In the genomic region with DNA sequence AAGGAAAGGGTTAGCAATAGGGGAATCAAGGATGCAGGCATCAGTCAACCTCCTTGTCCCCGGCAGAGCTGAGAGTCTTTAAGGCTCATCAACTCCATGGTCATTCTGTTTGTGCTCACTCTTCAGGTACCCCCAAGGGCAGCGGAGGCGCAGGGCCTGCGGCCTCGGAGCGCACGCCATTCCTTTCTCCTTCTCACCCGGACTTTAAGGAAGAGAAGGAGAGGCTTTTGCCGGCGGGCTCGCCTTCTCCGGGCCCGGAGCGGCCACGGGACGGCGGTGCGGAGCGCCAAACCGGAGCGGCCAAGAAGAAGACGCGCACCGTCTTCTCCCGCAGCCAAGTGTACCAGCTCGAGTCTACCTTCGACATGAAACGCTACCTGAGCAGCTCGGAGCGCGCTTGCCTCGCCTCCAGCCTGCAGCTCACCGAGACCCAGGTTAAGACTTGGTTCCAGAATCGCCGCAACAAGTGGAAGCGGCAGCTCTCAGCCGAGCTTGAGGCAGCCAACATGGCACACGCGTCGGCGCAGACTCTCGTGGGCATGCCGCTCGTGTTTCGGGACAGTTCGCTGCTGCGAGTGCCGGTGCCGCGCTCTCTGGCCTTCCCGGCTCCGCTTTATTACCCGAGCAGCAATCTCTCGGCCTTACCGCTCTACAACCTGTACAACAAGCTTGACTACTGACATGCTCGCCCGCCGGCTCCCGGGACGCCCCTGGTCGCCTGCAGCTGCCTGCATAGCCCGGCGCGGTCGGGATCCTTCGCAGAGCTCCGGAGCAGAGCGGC, we compare ENCODE assay signal across 9 mouse cellular contexts. TPM values are rescaled to one million over a fixed set of nuclear protein-coding genes. Genes with fewer than 3 reads are reported as not detected.
DNase-seq lines count a peak whose midpoint lies in the region; ATAC-seq lines count a peak whose summit lies in the region.
"Had no signal": no experiment of that assay in that cellular context is flagged by ENCODE, and none has a peak within 500 bp of the region (broad histone marks: within the 10 kb centered on the region; RNA-seq: fewer than 3 reads in every experiment).

No protein-coding gene starts in this region.

- under 1% methylated on average over 68 of the region's 68 CpGs for WGBS in kidney, embryonic 14.5 days
- WGBS in forebrain, embryonic 13.5 days: under 1% methylated on average over 68 of the region's 68 CpGs
- WGBS in limb, embryonic 10.5 days: under 1% methylated on average over 68 of the region's 68 CpGs
- under 1% methylated on average over 68 of the region's 68 CpGs for WGBS in neural tube, embryonic 12.5 days

- no peaks in the 10 kb centered on the region for H3K9me3 ChIP-seq in kidney, embryonic 14.5 days (ENCODE audit: control insufficient read depth, low read length)
- no peaks in the 10 kb centered on the region for H3K9me3 ChIP-seq in forebrain, embryonic 13.5 days (replicated peaks)
- no peaks in the 10 kb centered on the region for H3K9me3 ChIP-seq in limb, embryonic 10.5 days (replicated peaks)
- H3K9me3 ChIP-seq in neural tube, embryonic 12.5 days: no peaks in the 10 kb centered on the region

- 0 out of 2 replicates have a peak overlapping the region, but pooled peaks have one; percentile 7 for H3K9ac ChIP-seq in kidney, embryonic 14.5 days (ENCODE audit: low read depth, low read length)
- H3K9ac ChIP-seq in forebrain, embryonic 13.5 days: no peak overlapping the region
- no peak overlapping the region for H3K9ac ChIP-seq in neural tube, embryonic 12.5 days

- peak overlapping the region; percentile 19 for H3K4me2 ChIP-seq in kidney, embryonic 14.5 days (replicated peaks; ENCODE audit: low read depth, low read length)
- H3K4me2 ChIP-seq in forebrain, embryonic 13.5 days: peak overlapping the region; percentile 8; the same call in 1 of the 2 replicates
- H3K4me2 ChIP-seq in neural tube, embryonic 12.5 days (replicated peaks): peak overlapping the region; percentile 65

- ATAC-seq in kidney, embryonic 14.5 days (ENCODE audit: low FRiP score, low TSS enrichment): no peak
- no peak for ATAC-seq in forebrain, embryonic 13.5 days
- ATAC-seq in neural tube, embryonic 12.5 days (ENCODE audit: low FRiP score, low read depth): no peak

- DNase-seq in kidney, adult 11 months: no peak
- DNase-seq in R1 (ENCODE audit: low read depth, low spot score): peak; percentile 64
- peak; percentile 79 for DNase-seq in limb, embryonic 10.5 days (ENCODE audit: low spot score)
- DNase-seq in frontal cortex, postnatal 25 days (ENCODE audit: low spot score in 2 of 2): no peak
- DNase-seq in gastrocnemius, postnatal 25 days: no peak

- H3K4me1 ChIP-seq in kidney, embryonic 14.5 days (ENCODE audit: control insufficient read depth, insufficient read depth, low read length): peaks cover 14% of the 10 kb centered on the region; the same call in 1 of the 2 replicates
- peaks cover 29% of the 10 kb centered on the region for H3K4me1 ChIP-seq in forebrain, embryonic 13.5 days
- peaks cover 44% of the 10 kb centered on the region for H3K4me1 ChIP-seq in limb, embryonic 10.5 days
- peaks cover 32% of the 10 kb centered on the region for H3K4me1 ChIP-seq in neural tube, embryonic 12.5 days

- peaks cover 88% of the 10 kb centered on the region for H3K27me3 ChIP-seq in kidney, embryonic 14.5 days (ENCODE audit: control insufficient read depth, insufficient read depth, low read length)
- peaks cover 92% of the 10 kb centered on the region for H3K27me3 ChIP-seq in forebrain, embryonic 13.5 days
- peaks cover 91% of the 10 kb centered on the region for H3K27me3 ChIP-seq in limb, embryonic 10.5 days (ENCODE audit: low read depth, poor library complexity, severe bottlenecking)
- peaks cover 86% of the 10 kb centered on the region for H3K27me3 ChIP-seq in neural tube, embryonic 12.5 days (replicated peaks)

- H3K27ac ChIP-seq in kidney, embryonic 14.5 days (ENCODE audit: low read depth, low read length): no peak overlapping the region
- no peak overlapping the region for H3K27ac ChIP-seq in forebrain, embryonic 13.5 days
- H3K27ac ChIP-seq in limb, embryonic 10.5 days: no peak overlapping the region
- H3K27ac ChIP-seq in neural tube, embryonic 12.5 days: no peak overlapping the region

- H3K4me3 ChIP-seq in kidney, embryonic 14.5 days (ENCODE audit: low read length): peak overlapping the region; percentile 16; the same call in 1 of the 2 replicates
- H3K4me3 ChIP-seq in forebrain, embryonic 13.5 days: peak overlapping the region; percentile 9
- peak overlapping the region; percentile 36 for H3K4me3 ChIP-seq in limb, embryonic 10.5 days
- H3K4me3 ChIP-seq in neural tube, embryonic 12.5 days: peak overlapping the region; percentile 35

- no peaks in the 10 kb centered on the region for H3K36me3 ChIP-seq in kidney, embryonic 14.5 days (ENCODE audit: control insufficient read depth, insufficient read depth, low read length)
- H3K36me3 ChIP-seq in forebrain, embryonic 13.5 days (ENCODE audit: poor library complexity, severe bottlenecking): no peaks in the 10 kb centered on the region
- H3K36me3 ChIP-seq in limb, embryonic 10.5 days: no peaks in the 10 kb centered on the region
- no peaks in the 10 kb centered on the region for H3K36me3 ChIP-seq in neural tube, embryonic 12.5 days

RNA-seq across cellular contexts. Expression of a gene that starts 4.5 kb away (rescaled TPM):
- 241 and 263 TPM in 2 replicates for polyA plus RNA-seq in kidney, embryonic 14.5 days (2014; fragmentation: Nextera tagmentation; extraction: Ambion mirVana)
- polyA plus RNA-seq in forebrain, embryonic 13.5 days (2015; fragmentation: Nextera tagmentation; extraction: Ambion mirVana): 240 and 247 TPM in 2 replicates
- 338 and 339 TPM in 2 replicates for polyA plus RNA-seq in limb, embryonic 10.5 days (2016; fragmentation: Nextera tagmentation; extraction: Ambion mirVana)
- 212 and 219 TPM in 2 replicates for polyA plus RNA-seq in neural tube, embryonic 12.5 days (2016; fragmentation: Nextera tagmentation; extraction: Ambion mirVana)
- 10 to 100 TPM; 28.9 to 32.8 TPM for total RNA-seq in gastrocnemius, postnatal 25 days (2021)

RNA-seq across cellular contexts. Expression of a gene that starts 6.9 kb away (rescaled TPM):
- polyA plus RNA-seq in kidney, embryonic 14.5 days (2014; fragmentation: Nextera tagmentation; extraction: Ambion mirVana): not detected in 2 replicates
- polyA plus RNA-seq in forebrain, embryonic 13.5 days (2015; fragmentation: Nextera tagmentation; extraction: Ambion mirVana): 0.44 and 0.99 TPM in 2 replicates
- polyA plus RNA-seq in limb, embryonic 10.5 days (2016; fragmentation: Nextera tagmentation; extraction: Ambion mirVana): not detected in 2 replicates
- polyA plus RNA-seq in neural tube, embryonic 12.5 days (2016; fragmentation: Nextera tagmentation; extraction: Ambion mirVana): 2.6 and 2.7 TPM in 2 replicates
- total RNA-seq in gastrocnemius, postnatal 25 days (2021): not detected
- total RNA-seq: left cerebral cortex, postnatal 36 days had no signal

RNA-seq across cellular contexts. Expression of a gene that starts 12.8 kb away (rescaled TPM):
- polyA plus RNA-seq in kidney, embryonic 14.5 days (2014; fragmentation: Nextera tagmentation; extraction: Ambion mirVana): not detected in 2 replicates
- polyA plus RNA-seq in forebrain, embryonic 13.5 days (2015; fragmentation: Nextera tagmentation; extraction: Ambion mirVana): 0.31 and 0.56 TPM in 2 replicates
- polyA plus RNA-seq in limb, embryonic 10.5 days (2016; fragmentation: Nextera tagmentation; extraction: Ambion mirVana): not detected in 2 replicates
- 1.7 and 2.2 TPM in 2 replicates for polyA plus RNA-seq in neural tube, embryonic 12.5 days (2016; fragmentation: Nextera tagmentation; extraction: Ambion mirVana)
- not detected for total RNA-seq in gastrocnemius, postnatal 25 days (2021)
- total RNA-seq: left cerebral cortex, postnatal 36 days had no signal

Comparison
In these comparisons a context has a peak if more than half of its experiments do, and no peak if none do; other contexts are left out.
1. H3K4me2 ChIP-seq: peak in every context shown above with its lines; median percentile 65 in neural tube, embryonic 12.5 days; 19 in kidney, embryonic 14.5 days; 8 in forebrain, embryonic 13.5 days.
2. DNase-seq: peak in R1 (single experiment) and limb, embryonic 10.5 days (single experiment); none in kidney, adult 11 months (single experiment), frontal cortex, postnatal 25 days (0 of 2) and gastrocnemius, postnatal 25 days (single experiment).
3. Peak in every context shown above with its lines, with median percentiles within 50 percentile points of each other: H3K4me3 ChIP-seq.